Mouse (Mus musculus): ENCODE data around the gene Macrod2.

Macrod2 gene

DNA sequence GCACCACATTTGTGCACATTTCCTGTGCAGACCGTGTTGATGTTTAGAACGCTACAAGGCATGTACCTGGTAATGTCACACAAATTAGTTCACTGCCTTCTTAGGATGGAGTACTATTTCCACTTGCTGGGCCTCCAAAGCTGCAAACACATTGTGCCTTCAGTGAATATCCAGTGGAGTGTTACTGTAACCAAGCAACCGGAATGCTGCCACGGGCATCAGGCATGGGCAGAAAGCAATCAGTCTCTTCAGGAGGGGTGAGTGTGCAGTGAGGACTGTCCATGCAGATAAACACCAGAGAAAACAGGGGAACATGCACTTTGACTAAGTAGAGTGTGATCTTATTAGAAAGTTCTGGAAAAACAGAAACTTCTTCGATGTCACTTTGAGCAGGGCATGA is 1792.3 kb downstream of the Macrod2 start:
- DNase-seq (ENCODE audit: low spot score in 2 of 2), result no peak

DNA sequence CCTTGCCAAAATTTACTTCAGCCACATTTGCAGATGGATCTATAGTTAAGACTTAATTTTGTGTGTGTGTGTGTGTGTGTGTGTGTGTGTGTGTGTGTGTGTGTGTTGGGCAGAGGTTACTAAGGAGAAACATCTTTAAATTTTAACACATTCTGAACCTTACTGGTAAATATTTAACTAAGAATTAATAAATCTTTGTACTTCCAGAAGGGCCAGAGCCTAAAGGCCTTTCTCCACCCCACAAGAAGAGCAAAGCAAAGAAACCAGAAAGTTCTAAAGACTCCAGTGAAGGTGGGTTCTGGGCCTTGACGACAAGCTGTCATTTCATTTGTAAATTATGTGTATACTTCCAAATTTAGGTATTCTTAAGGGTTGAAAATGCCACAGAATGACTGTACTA is 1822.3 kb downstream of the Macrod2 start:
- no peak for DNase-seq (ENCODE audit: low spot score in 2 of 2)

DNA sequence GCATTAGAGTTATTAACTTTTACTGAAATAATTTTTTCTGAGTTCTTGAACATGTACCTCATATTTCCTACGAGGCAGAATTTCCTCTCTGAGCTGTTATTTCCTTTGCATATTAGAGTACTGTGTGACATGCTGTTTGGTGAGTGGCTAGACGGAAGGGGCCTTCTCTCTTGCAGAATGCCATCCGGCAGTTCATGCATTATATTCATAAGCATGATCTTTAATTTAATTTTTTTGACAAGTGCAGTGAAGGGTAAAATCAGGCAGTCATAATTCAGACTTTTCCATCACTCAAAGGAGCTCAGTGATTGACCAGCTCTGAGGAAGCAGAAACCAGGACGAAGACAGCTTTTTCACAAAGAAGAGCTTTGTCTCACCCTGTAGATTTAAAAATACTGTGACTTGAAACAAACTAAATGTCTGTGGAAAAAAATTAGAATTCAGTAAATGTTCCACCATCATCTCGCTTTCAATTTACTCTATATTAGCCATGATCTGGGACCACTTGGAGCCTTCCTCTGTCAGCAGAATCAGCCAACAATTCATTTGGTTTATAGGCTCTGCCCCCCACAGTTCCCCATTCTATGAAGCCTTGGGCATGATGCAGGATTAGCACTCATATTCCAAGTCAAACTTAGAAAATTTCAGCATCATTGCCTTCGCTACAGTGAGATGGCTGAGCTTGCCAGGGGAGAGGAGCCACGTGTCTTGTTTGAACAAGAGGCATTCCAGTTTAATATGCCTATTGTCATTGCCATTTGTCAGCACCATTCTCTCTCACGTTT is 1827.2 kb downstream of the Macrod2 start:
- DNase-seq (ENCODE audit: low spot score in 2 of 2), result no peak

DNA sequence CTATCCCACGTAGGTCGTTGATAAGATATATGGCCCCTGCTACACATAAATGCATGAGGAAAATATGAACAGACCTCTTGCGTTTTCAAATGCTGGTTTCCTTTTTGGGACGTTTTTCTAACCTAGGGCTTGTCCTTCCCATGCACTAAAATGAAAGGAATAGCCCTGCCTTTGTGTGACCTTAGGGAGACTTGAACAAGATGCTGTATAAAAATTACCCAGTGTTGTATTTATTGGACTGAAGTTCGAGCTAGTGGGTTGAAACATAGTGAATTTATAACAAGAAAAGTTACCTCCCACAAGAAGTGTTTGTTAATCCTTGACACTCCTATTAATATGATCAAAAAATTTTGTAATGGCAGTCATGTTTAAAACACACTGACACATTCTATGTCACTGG is 1827.8 kb downstream of the Macrod2 start:
- DNase-seq (ENCODE audit: low spot score in 2 of 2), result no peak

DNA sequence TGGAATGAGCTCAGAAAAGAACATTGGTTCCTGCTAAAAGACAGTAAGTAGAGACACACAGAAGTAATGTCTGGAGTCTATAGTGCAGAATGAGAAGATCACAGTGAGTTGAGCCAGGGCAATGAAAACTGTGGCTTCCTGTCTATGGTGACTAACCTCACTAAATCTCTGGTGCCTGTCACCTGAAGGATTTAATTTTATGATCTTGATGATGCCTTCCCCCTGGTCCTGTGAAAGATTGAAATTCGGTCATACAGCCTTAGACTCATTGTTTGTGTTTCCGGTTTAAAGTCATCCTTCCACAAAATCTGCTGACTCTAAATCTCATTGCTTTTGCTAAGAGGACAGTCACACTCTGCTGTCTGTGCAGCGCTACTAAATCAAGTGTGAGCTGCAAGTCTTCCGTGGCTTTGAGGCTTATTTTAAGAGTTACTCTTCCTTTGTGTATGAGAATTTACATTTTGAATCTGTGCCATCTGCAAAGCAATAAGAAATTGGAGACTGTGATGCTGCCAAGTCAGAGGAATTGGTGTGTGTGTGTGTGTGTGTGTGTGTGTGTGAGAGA is 1836.0 kb downstream of the Macrod2 start:
- peak in 1 of 2 experiments; percentile 12 for DNase-seq (ENCODE audit: low spot score in 2 of 2)

DNA sequence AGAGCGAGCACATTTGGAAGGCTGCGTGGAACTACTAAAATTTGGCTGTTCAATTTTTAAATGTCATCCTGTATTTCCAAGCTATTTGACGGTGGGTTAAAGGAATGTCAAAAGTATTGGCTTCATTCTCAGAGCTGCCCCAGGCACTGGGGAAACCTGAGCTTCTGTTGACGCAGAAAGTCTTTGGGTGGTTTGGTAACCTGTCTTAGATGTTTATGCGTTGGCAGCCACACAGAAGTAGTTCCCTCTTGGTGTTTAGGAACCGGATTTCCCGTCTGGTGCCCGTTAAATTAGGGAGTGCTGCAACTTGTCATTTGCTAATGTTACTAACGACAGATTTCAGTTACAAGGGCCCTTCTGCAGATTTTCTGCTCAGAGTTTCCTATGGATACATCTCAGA is 1837.7 kb downstream of the Macrod2 start:
- no peak for DNase-seq (ENCODE audit: low spot score in 2 of 2)

DNA sequence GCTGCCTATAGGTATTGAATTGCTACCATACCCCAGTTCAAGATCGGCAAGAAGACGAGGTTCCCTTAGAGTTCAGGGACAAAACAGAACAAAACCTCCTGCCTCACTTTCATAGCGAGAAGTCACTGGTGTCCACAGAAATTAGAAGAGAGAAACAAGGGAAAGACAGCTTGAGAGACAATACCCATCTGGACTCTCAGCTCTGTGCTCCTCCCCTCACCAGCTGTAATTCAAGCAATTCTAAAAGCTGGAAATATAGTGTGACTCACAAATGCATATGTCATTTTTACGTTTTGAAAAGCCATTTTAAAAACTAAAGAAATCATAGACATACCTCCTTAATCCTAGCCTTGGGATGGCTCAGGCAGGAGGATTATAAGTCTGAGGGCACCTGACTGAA is 1848.4 kb downstream of the Macrod2 start:
- no peak for DNase-seq (ENCODE audit: low spot score in 2 of 2)

DNA sequence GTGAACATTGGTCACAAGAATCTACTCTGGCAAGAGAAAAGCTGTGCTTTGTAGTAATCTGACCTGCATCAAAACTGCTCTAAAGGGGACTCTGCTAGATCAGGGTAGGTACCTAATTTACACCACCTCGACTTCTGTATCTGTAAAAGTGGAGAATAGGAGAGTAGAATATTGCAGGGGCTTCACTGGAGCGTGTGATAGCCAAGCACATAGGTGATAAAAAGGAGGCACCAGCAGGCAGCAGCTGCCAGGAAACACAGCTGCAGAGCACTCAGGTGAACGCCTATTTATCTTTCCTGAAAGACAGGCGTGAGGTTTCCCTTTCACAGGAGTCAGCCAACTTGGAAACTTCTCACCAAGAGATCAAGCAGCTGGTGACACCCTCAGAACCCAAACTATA is 1855.3 kb downstream of the Macrod2 start:
- DNase-seq (ENCODE audit: low spot score in 2 of 2), result no peak

DNA sequence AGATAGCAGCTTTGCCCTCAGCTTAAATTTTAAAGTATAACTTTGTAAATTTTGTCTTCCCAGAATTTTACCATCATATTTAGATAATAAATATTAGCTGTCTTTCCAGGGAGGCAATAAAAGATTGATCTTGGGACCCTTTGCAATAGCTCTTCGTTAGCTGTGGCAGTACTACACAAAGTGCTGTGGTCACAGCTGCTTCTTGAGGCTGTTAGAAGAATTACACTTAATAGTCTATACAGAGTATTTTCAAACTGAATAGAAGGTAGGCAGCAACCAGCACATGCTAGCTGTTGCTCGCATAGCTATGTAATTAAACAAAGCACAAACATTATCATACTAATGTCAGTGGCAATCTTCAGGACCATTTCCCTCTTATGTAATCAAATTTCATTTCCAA is 1856.4 kb downstream of the Macrod2 start:
- DNase-seq (ENCODE audit: low spot score in 2 of 2), result no peak

DNA sequence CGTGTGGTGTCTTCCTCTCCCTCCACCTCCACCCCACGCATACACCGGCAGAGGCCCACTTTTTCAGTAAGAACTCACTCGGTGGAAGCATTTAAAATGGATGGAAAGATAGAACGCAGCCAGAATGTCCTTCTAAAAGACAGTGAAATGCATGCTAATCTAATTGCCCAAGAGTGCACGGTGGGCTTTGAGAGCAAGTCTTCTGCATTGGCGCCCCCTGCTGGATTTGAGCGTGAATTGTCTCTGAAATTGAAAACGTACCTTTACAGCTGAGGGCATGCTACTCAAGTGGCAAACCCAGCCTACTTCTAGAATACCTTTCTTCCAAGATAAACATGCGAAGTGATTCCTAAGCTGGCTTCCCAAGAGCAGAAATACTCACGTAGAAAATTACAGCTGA is 1858.8 kb downstream of the Macrod2 start:
- DNase-seq (ENCODE audit: low spot score in 2 of 2), result peak; percentile 82 to 91

DNA sequence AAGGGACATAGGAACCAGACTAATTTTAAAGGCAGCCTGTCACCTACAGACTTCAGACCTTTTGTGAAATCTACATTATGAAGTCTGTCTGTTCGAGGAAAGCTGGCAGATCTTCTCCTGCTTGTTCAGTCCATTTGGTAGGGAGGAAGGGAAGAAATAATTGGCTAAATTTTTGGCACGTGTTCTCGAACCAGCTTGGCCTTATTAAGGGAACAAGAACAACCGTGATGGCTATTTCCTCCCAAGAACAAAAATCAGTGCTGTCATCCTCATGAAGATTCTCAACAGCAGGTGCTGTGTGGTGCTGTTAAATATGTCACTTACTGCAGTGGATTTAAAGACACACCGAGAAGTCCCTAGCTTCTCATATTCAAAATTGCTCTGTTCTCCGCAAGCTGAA is 1859.5 kb downstream of the Macrod2 start:
- no peak for DNase-seq (ENCODE audit: low spot score in 2 of 2)

DNA sequence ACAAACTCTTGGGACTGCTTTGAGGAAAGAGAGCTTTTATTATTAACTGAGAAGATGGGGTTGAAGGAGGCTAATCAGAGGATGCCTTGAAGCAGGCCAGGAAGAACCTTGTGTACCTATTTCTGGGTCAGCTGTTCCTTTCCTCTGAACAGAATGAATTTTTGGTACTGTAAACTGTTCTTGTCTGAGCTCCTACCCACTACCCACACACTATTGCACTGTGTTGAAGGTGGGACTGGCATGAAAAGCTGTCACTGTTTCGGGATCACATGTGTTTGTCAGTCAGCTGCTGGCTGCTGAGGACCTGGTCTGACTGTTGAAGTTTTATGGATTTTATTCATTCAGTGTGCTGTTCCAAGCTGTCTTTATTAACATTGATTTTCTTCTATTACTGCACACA is 1862.4 kb downstream of the Macrod2 start:
- no peak for DNase-seq (ENCODE audit: low spot score in 2 of 2)

DNA sequence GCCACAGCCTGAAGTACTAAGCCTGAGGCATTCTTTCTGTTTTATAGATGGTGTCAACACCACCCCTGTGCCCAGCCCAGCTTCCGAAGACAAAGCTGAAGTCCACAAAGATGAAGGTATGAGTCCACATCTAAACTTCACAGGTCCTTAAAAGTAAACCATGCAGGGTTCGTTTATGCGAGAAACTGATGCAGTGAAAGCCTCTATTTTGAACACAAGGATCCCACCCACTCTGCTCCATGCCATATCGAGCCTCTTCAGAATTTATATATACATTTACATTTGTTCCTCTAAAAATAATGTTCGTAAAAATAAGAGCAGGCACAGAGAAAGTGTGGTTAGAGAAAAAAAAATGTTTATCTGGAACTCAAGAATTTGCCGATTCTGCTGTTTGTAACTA is 1865.9 kb downstream of the Macrod2 start:
- DNase-seq (ENCODE audit: low spot score in 2 of 2), result peak in 1 of 2 experiments; percentile 39

DNA sequence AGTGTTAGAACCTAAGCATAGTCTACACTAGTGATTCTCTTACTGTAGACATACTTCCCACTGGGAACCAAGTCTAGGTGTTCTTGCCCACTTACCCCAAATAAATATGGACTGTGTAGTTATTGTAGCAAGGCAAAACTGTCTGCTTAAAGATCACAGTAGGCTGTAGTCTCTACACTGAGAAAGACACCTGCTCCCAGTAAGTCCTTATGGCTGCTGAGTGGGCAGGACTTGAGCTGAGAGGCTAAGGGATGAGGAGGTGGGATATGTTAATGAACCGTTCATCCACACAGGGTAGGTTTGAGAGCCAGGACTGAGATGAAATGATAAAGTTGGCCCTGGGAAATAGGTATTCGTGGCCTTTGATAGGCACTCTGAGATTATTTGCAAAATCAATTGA is 1869.6 kb downstream of the Macrod2 start:
- DNase-seq (ENCODE audit: low spot score in 2 of 2), result no peak

DNA sequence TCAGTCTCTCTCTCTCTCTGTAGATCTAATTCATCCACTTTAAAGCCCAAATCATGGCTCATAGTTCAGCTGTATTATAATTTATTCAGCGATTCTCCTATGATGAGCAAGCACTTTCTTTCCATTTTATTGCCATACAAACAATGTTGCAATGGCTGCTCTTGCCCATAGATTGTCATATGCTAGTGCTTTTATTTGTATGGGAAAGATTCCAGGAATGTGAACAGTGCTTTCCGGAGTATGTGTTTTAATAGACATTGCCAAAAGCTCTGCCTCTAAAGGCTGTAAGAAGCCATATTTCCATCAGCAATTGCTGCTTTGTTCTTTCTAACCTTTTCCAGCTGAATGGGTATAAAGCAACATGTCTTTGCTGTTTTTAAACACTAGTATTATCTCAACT is 1872.7 kb downstream of the Macrod2 start:
- no peak for DNase-seq (ENCODE audit: low spot score in 2 of 2)

DNA sequence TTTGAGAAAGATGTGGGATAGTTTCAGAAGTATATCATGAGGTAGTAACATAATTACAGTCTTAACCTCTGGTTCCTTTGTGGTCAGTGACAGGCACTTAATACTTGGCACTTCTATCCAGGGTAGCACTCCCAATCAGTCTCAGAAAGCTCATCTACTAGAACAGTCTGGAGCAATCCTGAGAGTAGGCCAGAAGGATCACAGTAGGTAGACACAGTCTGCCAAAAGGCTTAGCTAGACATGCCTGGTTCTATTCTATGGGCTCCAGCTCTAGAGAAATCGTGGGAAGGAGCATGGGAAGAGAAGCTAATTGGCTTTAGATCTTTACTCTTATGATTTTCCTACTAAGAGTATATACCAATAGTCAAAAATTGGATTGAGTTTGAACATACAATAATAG is 1891.7 kb downstream of the Macrod2 start:
- no peak for DNase-seq (ENCODE audit: low spot score in 2 of 2)

DNA sequence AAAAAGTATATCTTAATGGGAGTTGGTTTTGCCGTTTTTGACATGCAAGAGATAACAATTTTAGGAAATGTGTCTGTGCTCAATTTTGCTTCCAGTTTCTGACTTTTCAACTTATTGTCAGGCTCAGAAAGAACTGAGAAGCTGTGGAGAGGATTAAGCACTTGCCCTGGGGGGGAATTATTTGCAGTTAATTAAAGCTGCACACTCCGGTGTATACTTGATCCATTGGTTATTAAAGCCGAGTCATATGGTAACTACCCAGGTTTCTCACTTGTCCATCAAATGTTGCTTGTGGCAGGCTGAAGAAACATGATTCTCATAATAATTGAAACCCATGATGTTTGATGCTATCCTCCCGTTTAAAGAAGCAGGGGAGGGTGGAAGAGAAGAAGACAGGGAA is 1899.7 kb downstream of the Macrod2 start:
- no peak for DNase-seq (ENCODE audit: low spot score in 2 of 2)

DNA sequence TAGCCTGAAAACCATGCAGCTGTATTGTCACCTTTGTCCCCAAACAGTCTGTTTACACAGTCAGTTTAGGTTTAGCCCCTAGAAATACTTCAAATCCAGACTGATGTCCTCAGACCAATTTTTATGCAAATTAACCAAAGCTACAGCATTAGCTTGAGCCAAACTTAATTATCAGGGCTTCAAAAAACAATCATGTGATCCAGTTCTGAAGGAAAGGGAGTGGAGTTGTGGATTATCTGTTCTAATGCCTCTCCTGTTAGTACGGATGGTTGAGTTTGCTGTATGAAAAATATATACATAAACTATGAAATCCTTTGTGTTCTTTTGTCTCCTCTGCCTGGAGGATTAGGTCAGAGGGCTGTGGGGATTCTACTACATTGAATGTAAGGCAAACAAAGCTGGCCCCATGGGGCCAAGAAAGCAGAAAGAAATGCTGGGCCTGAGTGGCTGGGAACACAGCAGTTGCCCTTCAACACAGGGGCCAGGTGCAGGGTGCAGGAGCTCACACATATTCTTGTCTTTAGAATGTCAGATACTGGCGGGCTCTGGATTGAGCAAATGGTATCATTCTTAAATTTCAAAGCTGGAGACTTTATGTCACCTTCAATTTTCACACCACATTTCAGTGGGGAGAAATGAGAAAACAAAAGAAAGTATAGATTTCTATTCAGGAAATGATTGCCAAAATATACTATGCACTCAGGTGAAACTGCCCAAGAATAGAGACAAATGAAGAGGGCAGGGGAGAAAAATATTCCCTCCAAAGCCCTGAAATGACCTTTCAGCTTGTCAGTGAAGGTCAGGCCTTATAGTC is 1908.2 kb downstream of the Macrod2 start:
- no peak for DNase-seq (ENCODE audit: low spot score in 2 of 2)

DNA sequence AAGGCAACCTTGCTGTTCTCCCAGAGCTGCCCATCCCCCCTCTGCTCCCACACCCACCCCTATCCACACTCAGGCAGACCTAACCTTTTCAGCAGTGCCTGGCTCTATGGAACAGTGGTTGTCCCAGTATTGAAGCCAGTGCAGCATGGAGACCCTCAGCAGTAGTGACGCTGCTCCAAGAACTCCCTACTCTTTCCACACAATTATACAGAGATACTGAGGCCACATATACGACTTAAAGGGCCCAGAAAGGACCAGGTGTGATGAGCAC is 1908.7 kb downstream of the Macrod2 start:
- no peak for DNase-seq (ENCODE audit: low spot score in 2 of 2)

DNA sequence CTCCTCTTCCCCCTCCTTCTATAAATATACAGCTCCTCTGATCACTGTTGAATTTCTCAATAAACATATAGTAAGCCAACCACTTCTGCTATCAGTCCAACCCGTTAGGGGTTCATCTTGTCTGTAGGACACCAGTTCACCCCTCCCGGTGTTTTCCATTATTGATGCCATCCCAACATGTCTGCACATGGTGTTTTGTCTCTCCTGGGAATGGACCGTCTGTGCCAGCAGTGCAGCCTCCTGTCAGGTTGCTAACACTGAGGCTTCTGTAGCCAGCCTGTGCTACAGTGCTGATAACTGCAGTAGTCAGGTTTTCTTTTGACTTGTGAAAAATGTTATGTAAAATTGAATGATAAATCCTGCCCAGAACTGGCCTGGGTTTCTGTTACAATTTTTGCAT is 1928.0 kb downstream of the Macrod2 start:
- DNase-seq (ENCODE audit: low spot score in 2 of 2), result no peak

DNA sequence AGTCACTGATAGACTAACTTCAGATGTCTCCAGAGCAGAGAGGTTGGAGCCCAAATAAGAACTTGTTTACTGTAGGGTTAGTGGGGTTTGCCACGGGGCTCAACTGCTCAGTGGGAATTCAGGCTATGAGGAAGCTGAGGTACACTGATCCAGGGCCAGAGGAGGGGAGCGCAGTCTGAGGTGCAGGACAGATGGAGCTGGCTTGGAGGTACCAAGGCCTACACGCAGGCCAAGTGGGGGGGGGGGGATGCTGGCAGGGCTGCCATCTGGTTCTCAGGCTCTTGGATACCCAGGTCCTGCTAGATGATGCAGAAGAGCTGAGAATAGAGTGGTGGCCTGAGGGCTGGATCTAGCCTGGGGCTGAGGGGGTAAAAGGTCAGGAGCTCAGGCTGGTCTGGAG is 1931.6 kb downstream of the Macrod2 start:
- no peak for DNase-seq (ENCODE audit: low spot score in 2 of 2)

DNA sequence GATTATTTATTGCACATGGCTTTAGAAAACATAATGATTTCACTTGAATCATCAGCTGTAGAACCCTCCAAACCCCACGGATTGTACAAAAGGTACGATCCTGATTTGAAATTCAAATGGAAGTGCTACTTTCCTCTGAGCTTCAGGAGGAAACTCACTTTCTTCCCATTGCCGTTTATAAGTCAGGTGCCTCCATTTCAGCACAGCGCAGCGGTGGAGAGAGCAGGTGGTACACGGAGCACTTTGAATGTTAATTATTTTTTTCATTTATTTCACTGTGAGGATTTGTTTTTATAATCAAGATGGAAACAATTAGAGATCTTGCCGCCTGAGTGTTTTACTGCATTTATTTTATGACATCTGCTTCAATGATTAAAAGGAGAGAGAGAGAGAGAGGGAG is 1934.7 kb downstream of the Macrod2 start:
- no peak for DNase-seq (ENCODE audit: low spot score in 2 of 2)

DNA sequence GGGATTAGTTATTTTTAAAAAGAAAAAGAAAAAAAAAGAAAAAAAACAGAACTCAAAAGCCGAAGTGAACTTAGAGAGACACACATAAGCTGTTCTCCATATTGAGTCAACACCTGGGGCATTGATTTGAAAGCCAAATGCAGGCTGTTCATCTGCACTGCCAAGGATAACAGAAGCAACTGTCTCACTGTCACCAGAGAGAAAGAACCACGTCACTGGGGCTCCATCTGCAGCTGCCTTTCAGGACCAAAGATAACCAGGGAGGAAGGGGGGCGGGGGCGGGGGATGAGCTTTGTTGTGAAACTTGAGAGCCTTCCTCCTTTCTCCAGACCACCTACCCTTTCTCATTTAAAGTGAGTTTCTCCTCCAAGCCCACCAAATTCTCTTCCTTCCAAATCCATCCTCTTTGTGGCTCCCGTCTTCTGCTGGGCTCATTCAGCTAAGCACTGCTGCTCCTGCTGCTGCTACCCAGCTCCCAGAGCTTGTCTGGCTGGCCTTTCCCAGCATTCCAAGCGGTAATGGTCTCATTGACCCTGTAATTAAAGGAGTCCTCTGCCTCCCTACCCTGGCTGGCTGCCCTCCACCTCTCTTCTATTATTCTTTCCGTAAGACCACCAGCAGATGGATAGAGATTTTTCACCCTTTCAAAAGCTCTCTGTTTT is 1939.5 kb downstream of the Macrod2 start:
- DNase-seq (ENCODE audit: low spot score in 2 of 2), result peak; percentile 17 to 63

Data from frontal cortex, postnatal 36 days (tissue).